Mouse (Mus musculus) megakaryocyte progenitor cell, adult 5-6 weeks (primary cell): Measurements from ENCODE around the gene Sh3rf1. TPM values are rescaled to one million over a fixed set of nuclear protein-coding genes. Genes with fewer than 3 reads are reported as not detected.

ENCODE experiments used
- ATAC-seq: replicated peaks from 2 replicates; pipeline ENCODE4 v1.8.0; 2016; ENCODE audit warnings: mild to moderate bottlenecking, moderate TSS enrichment, inconsistent platforms; ENCODE audit not compliant: poor library complexity
- total RNA-seq, 2 experiments: library from RNA; stranded (forward) in 1 of 2; stranded (reverse) in 1 of 2; fragments of 157-497, 149-512 nt in 1 of 2; fragments of 200-1000 nt in 1 of 2; gene quantifications; 2 replicates each; pipeline versions ENCODE4 v1.2.3 to v1.2.4; 2015 to 2017

The Sh3rf1 gene
- total RNA-seq, 2 experiments from 2014 or later = 2.2 to 3.0 TPM

DNA sequence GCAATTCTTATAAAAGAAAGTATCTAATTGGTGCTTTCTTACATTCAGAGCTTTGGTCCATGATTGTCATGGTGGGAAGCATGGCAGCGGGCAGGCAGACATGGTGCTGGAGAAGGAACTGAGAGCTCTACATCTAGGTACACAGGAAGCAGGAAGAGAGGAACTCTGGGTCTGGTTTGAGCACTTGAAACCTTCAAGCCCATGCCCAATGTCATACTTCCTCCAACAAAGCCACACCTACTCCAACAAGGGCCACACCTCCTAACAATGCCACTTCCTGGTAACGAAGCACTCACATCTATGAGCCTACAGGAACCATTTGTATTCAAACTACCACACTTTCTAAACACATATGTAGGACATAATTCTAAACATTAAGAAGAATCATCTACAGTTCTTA lies 5.2 kb upstream of the Sh3rf1 start:
- peak; percentile 79 for ATAC-seq

GRCm38 (mm10) chr8:61223283-61223682 lies 389 bp upstream of the Sh3rf1 start:
- no peak for ATAC-seq

DNA sequence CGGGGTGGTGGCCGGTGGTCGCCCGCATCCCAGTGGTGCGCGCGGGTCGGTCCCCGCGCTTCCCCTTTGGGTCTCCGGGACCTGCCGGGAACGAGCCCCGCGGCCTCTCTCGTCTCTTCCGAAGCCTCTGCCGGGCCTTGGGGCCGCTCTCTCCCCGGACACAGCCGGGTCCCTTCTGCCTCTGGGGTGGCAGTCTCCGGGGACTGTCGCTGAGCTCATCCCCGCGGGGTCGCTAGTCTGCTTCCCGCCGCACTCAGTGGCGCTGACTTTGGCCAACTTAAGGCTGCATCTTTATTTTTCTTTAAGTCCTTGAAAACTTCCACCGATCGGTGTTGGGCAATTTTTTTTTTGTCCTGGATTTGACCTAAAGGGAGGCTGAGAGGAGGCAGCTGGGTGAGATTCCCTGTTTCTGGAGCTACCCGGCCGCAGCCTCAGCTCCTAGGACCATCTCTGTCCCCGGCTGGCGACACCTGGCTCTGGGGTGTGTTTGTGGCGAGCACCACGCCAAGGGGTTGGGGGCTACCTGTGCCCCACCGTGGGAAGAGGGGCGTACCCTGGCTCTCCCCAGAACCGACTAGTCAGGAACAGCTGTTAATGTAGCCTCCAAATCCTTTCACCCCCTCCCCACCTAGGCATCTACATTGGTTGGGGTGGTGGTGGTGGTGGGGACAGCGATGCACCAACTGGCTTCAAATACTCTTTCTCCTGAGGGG lies 864 bp downstream of the Sh3rf1 start:
- peak; percentile 66 for ATAC-seq

GRCm38 (mm10) chr8:61225581-61226395 lies 2.1 kb downstream of the Sh3rf1 start:
- no peak for ATAC-seq

- ATAC-seq = no peak
Measured at GRCm38 (mm10) chr8:61226632-61227031, 3.0 kb downstream of the Sh3rf1 start.

GRCm38 (mm10) chr8:61228678-61229077 lies 5.0 kb downstream of the Sh3rf1 start:
- no peak for ATAC-seq

DNA sequence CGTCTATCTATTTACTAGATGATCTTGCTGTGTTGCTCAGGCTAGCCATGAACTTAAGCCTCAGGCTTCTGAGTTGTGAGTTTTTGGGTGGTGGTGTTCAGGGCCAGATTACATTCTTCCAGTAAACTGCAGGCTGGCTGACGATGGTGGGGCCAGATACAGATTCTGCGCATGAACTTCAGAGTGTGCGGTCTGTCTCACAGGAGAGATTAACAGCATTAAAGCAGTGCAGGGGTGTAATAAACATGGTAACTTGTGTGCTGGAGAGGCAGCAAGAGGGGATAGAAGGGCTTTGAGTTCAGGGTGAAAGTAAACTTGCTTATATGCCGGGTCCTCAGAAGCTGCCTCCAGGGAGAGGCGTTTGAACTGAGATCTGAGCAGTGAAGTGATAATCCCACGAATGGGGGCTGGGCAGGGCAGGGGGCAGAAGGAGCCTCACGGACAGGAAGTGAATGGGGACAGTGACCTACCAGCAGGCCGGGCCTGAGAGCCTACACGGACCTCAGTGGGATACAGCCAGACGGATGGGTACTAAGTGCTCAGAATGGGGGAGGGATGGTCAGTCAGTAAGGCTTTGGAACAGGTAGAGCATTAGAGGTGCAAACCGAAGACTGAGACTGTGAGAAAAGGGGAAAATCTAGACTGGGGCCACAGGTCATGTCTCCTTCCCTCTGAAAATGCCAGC lies 6.0 kb downstream of the Sh3rf1 start:
- no peak for ATAC-seq

DNA sequence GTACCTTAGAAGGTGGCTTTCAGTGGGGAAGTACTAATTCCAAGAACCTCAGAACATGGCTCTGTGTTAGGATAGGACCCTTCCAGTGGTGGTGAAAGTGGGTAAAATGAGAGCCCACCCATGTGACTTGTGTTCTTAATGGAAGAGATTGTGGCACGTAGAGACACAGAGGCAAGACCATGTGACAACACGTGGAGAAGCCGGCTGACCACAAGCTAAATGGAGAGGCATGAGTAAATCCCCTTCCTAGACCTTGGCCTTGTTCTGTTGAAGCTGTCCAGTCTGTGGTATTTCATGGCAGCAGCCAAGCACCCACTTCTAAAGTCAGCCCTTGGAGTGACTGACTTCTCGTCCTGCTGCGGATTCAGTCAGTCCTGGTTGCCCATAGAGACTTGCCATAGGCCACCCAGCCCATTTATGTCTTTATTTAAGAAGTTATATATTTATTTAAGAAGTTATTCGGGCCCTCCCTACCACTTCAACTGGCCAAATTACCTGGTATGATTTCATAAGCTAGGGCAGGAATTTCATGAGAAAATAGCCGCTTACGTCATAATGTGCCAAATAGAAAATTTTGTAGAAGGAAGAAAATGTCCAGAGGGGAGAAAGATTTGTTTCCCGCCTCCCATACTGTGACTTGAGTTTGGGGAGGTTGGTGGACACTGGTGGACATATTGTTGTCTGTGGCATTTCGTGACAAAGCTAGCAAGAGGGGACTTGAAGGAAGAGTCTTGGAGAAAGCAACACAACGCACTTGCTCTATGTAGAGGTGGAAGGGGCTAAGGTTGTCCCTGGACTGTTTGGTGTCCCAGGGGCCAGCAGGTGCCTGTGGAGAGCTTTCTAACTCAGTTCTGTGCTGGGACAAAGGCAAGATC lies 7.4 kb downstream of the Sh3rf1 start:
- ATAC-seq = no peak

- ATAC-seq = no peak
Measured at GRCm38 (mm10) chr8:61235499-61235898, 11.8 kb downstream of the Sh3rf1 start.

- no peak for ATAC-seq
Measured at GRCm38 (mm10) chr8:61236506-61237268, 13.0 kb downstream of the Sh3rf1 start.

DNA sequence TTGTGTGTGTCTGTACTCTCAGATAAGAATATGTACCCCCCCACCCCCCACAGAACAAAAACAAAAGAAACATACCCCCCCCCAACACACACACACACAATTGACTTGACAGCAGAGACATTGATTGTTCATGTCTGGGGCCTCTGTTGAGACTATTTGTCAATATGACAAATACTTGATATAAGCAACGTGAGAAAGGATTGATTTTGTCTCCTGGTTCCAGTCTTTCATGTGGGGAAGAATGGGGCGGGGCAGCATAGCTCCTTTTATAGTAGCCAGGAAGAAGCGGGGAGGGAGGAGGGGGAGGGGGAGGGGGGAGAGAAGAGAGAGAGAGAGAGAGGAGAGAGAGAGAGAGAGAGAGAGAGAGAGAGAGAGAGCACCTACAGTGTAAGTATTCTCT lies 15.9 kb downstream of the Sh3rf1 start:
- ATAC-seq = no peak

GRCm38 (mm10) chr8:61241229-61241628 lies 17.6 kb downstream of the Sh3rf1 start:
- no peak for ATAC-seq

GRCm38 (mm10) chr8:61242896-61243295 lies 19.2 kb downstream of the Sh3rf1 start:
- ATAC-seq = no peak

DNA sequence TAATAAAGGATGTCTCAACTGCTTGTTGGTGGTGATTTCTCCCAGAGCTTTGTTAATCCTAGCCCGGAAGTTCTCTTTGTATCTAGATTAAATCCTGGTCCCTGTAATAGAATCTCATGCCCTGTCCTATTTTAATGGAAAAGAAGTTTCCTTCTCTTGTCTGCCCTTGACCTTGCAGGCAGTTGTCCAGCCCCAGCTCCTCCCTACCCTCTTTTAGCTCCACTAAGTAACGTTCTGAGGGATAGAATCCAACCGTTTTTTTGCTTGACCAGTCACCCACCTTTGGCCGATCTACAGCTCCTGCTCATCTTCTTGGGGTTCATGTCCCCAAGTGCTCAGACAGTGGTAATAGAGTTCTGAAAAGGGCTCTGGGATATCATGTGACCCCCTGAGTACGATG lies 19.8 kb downstream of the Sh3rf1 start:
- no peak for ATAC-seq

GRCm38 (mm10) chr8:61244157-61244556 lies 20.5 kb downstream of the Sh3rf1 start:
- ATAC-seq = no peak

DNA sequence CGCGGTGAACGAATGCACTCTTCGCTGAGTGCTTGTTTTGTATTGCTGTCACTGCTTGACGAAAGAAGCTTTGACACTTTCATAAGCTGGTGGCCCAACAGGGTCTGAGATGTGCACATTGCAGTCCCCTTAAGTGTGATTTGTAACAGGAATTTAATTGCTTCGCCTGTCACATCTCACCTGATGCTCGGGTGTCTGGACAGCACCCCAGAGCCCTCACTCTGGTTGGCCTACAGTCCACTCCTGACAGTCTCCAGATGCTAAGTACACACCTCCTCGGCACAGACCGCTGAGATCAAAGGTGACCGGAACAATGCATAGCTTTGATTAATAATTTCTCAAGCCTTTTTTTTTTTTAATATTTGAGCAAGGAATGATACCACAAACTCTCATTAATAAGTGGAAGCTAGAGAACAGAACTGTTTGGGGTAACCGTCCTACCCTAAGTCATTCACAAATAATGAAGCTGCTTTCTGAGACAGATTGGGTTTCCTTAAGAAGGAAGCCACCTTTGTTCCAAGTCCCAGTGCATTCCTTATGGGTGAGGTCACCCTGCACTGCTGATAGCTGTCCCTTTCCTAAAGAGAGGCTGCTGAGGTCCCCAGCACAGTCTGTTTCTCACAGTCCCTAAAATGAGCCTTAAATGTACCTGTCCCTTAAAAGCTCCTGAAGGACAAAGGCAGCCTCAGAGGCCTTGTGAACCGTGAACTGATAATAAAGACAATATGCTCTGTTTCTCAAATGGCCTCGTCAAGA lies 23.8 kb downstream of the Sh3rf1 start:
- no peak for ATAC-seq

- no peak for ATAC-seq
Measured at GRCm38 (mm10) chr8:61249511-61249910, 25.8 kb downstream of the Sh3rf1 start.

DNA sequence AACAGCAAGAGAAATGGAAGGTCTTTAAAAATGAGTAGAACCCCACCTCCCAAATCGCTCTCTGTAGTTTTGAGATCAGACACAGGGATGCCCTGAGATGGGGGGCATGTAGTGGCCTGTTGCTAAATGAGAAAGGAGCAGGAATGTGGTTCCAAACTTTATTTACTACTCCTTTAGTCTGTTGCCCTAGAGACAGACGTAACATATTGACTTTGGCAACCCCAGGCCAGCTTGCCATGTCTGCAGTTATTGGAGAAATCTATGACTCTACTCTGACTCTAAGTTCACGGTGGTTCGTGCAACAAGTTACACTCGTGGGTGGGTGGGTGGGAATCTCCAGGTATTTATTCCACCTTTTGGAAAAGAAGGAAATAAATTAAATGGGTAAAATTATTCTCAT lies 30.5 kb downstream of the Sh3rf1 start:
- ATAC-seq = no peak

DNA sequence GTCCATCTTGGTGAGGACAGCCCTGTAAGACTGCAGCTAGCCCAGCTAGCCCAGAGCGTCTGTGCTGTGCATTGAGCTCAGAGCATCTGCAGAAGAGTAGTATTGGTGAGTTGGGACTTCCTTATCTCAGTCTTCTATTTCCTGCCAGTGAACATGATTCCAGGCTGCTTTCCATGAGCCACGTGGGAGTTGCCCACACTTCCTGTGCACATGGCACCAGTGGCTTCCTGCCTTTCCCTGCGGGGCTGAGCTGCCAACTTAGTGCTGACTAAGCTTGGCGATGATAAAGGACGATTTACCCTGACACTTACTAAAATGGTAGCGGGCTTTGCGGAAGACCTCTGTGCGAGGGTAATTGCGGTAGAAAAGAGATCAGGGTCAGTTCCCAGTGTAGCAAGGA lies 35.2 kb downstream of the Sh3rf1 start:
- ATAC-seq = peak; percentile 50
